Mouse (Mus musculus) lung, postnatal 0 days (tissue): ENCODE measurements at regions not wholly inside any gene's neighbourhood (a gene's known extent, or its start where the extent isn't known, plus 50 kb on each side); places are given as distances from the start of the nearest gene placed in this dataset.

Experiments used
- CTCF ChIP-seq: IDR thresholded peaks from 2 replicates; pipeline ENCODE4 v1.5.1; 2016; ENCODE audit warnings: antibody characterized with exemption, mild to moderate bottlenecking
- EP300 ChIP-seq: IDR thresholded peaks from 2 replicates; pipeline ENCODE4 v1.6.1; 2016; ENCODE audit warnings: antibody characterized with exemption, mild to moderate bottlenecking, control low read depth

DNA sequence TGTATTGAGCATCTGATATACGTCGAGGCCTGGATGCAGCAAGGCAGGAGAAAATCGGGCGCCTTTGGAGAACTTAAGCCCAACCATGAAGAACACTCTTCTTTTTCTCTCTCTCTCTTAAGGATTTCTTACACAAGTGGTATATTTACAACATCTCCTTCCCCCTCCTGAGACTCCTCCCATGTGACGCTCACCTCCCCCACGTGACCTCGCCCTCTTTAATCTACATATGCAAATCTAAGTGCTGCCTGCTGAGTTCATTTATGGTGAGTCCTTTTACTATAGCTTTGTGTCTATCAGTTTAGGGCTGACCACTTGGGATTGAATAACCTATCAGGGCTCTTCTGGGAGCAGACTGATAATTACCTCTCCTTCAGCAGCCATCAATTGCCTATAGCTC is 337.4 kb downstream of the Cd83 start:
- no peak for TF ChIP-seq CTCF
- TF ChIP-seq EP300 = no peak
